Comparison of ENCODE assay signal across 9 mouse cellular contexts in the genomic region with DNA sequence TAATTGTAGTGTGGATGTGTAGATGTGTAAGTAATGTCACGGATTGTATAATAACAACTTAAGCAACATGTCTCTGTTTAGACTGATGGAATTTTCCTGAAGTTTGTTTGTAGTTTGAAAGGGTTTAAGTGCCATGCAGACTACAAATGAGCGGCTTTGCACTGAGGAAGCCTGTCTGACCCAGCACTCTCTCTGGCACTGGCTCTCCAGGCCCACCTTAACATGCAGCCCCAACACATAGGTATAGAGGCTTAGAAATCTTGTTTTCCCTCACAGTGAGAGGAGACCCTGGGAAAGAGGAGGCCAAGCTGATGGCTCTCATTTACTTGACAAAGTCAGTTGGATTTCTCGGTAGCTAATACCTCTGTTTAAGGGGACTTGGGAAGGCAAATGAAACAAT. TPM values are rescaled to one million over a fixed set of nuclear protein-coding genes. Genes with fewer than 3 reads are reported as not detected.
DNase-seq lines count a peak whose midpoint lies in the region; ATAC-seq and TF ChIP-seq lines count a peak whose summit lies in the region.
"Had no signal": no experiment of that assay in that cellular context is flagged by ENCODE, and none has a peak within 500 bp of the region (broad histone marks: within the 10 kb centered on the region; RNA-seq: fewer than 3 reads in every experiment).

No protein-coding gene starts in this region.

- no peak overlapping the region for H3K4me3 ChIP-seq in liver, postnatal 0 days (ENCODE audit: low read depth, low read length)
- no peak overlapping the region for H3K4me3 ChIP-seq in liver, embryonic 12.5 days
- peak overlapping the region; percentile 70 for H3K4me3 ChIP-seq in forebrain, embryonic 15.5 days
- peak overlapping the region; percentile 55; the same call in 1 of the 2 replicates for H3K4me3 ChIP-seq in intestine, embryonic 16.5 days (ENCODE audit: low read length)
- no peak overlapping the region for H3K4me3 ChIP-seq in olfactory bulb, adult 2 months (ENCODE audit: insufficient read depth, low read depth, low read length)

- no peaks in the 10 kb centered on the region for H3K36me3 ChIP-seq in liver, postnatal 0 days (replicated peaks; ENCODE audit: insufficient read depth, low read length)
- no peaks in the 10 kb centered on the region for H3K36me3 ChIP-seq in liver, embryonic 12.5 days
- H3K36me3 ChIP-seq in forebrain, embryonic 15.5 days: no peaks in the 10 kb centered on the region
- no peaks in the 10 kb centered on the region for H3K36me3 ChIP-seq in intestine, embryonic 16.5 days (ENCODE audit: control insufficient read depth, insufficient read depth, low read length)

- no peaks in the 10 kb centered on the region for H3K9me3 ChIP-seq in liver, postnatal 0 days (ENCODE audit: low read length)
- no peaks in the 10 kb centered on the region for H3K9me3 ChIP-seq in liver, embryonic 12.5 days (replicated peaks)
- no peaks in the 10 kb centered on the region for H3K9me3 ChIP-seq in forebrain, embryonic 15.5 days
- no peaks in the 10 kb centered on the region for H3K9me3 ChIP-seq in intestine, embryonic 16.5 days (ENCODE audit: control insufficient read depth, low read length)

- H3K9ac ChIP-seq in liver, postnatal 0 days (replicated peaks): no peak overlapping the region
- no peak overlapping the region for H3K9ac ChIP-seq in liver, embryonic 12.5 days
- H3K9ac ChIP-seq in forebrain, embryonic 15.5 days (replicated peaks): peak overlapping the region; percentile 61
- H3K9ac ChIP-seq in intestine, embryonic 16.5 days (ENCODE audit: low read depth, low read length): no peak overlapping the region

- no peak for TF ChIP-seq CTCF in liver, postnatal 0 days (IDR thresholded peaks at IDR 0.05; ENCODE audit: low read depth)
- TF ChIP-seq CTCF in olfactory bulb, adult 2 months (IDR thresholded peaks at IDR 0.05; ENCODE audit: insufficient read depth, low read depth, low read length): no peak

- 57% methylated on average over 3 of the region's 3 CpGs for WGBS in liver, postnatal 0 days (ENCODE audit: insufficient replicate concordance)
- WGBS in liver, embryonic 12.5 days (ENCODE audit: insufficient replicate concordance): 26% methylated on average over 3 of the region's 3 CpGs
- WGBS in forebrain, embryonic 15.5 days: 14% methylated on average over 3 of the region's 3 CpGs
- WGBS in intestine, embryonic 16.5 days: 49% methylated on average over 3 of the region's 3 CpGs
- 69% methylated on average over 3 of the region's 3 CpGs for WGBS in olfactory bulb, adult 2 months

- no peak for DNase-seq in liver, postnatal 0 days
- DNase-seq in urinary bladder, postnatal 14 days (ENCODE audit: low spot score): no peak
- DNase-seq in retina, postnatal 1 day: no peak
- no peak for DNase-seq in spleen, postnatal 4 days (ENCODE audit: low spot score in 2 of 2)
- DNase-seq: layer of hippocampus, postnatal 36 days had no signal

- TF ChIP-seq EP300 in liver, postnatal 0 days (IDR thresholded peaks at IDR 0.05; ENCODE audit: low read depth): no peak

- no peak overlapping the region for H3K27ac ChIP-seq in liver, postnatal 0 days (ENCODE audit: low read depth)
- H3K27ac ChIP-seq in liver, embryonic 12.5 days: no peak overlapping the region
- H3K27ac ChIP-seq in forebrain, embryonic 15.5 days (replicated peaks): peak overlapping the region; percentile 90
- no peak overlapping the region for H3K27ac ChIP-seq in intestine, embryonic 16.5 days (ENCODE audit: low read length)
- peak overlapping the region; percentile 42; the same call in 1 of the 2 replicates for H3K27ac ChIP-seq in olfactory bulb, adult 2 months (ENCODE audit: insufficient read depth, low read depth, low read length)

- ATAC-seq in liver, postnatal 0 days: no peak
- no peak for ATAC-seq in liver, embryonic 12.5 days
- ATAC-seq in forebrain, embryonic 15.5 days (replicated peaks): no peak; the same call in 1 of the 2 replicates
- ATAC-seq in intestine, embryonic 16.5 days: no peak

- H3K4me2 ChIP-seq in liver, postnatal 0 days (ENCODE audit: low read depth, low read length): peak overlapping the region; percentile 75; the same call in 1 of the 2 replicates
- H3K4me2 ChIP-seq in liver, embryonic 12.5 days: no peak overlapping the region
- H3K4me2 ChIP-seq in forebrain, embryonic 15.5 days (replicated peaks): peak overlapping the region; percentile 87
- H3K4me2 ChIP-seq in intestine, embryonic 16.5 days (ENCODE audit: low read depth, low read length): peak overlapping the region; percentile 74

- H3K27me3 ChIP-seq in liver, postnatal 0 days (ENCODE audit: insufficient read depth, low read length): peaks cover 14% of the 10 kb centered on the region; the same call in 1 of the 2 replicates
- peaks cover 64% of the 10 kb centered on the region for H3K27me3 ChIP-seq in liver, embryonic 12.5 days (replicated peaks)
- H3K27me3 ChIP-seq in forebrain, embryonic 15.5 days: no peaks in the 10 kb centered on the region; the same call in 1 of the 2 replicates
- peaks cover 7% of the 10 kb centered on the region; the same call in 1 of the 2 replicates for H3K27me3 ChIP-seq in intestine, embryonic 16.5 days (replicated peaks; ENCODE audit: control insufficient read depth, insufficient read depth, low read length)

- peaks cover 13% of the 10 kb centered on the region for H3K4me1 ChIP-seq in liver, postnatal 0 days (ENCODE audit: insufficient read depth)
- H3K4me1 ChIP-seq in liver, embryonic 12.5 days: 0 out of 2 replicates have a peak, but pooled peaks cover 3% of the 10 kb centered on the region
- peaks cover 29% of the 10 kb centered on the region for H3K4me1 ChIP-seq in forebrain, embryonic 15.5 days
- peaks cover 8% of the 10 kb centered on the region; the same call in 1 of the 2 replicates for H3K4me1 ChIP-seq in intestine, embryonic 16.5 days (ENCODE audit: control insufficient read depth, insufficient read depth, low read length)
- H3K4me1 ChIP-seq in olfactory bulb, adult 2 months (ENCODE audit: control insufficient read depth, insufficient read depth, low read length): peaks cover 3% of the 10 kb centered on the region; the same call in 1 of the 2 replicates

- TF ChIP-seq POLR2A in olfactory bulb, adult 2 months (IDR thresholded peaks at IDR 0.05; ENCODE audit: insufficient read depth, low read depth, low read length): no peak

RNA-seq across cellular contexts. Expression of gene Nfia, which starts 13.9 kb away (rescaled TPM):
- 9.9 TPM in 2 replicates for polyA plus RNA-seq in liver, postnatal 0 days (2015; fragmentation: Nextera tagmentation; extraction: Ambion mirVana)
- 3.8 and 4.5 TPM in 2 replicates for polyA plus RNA-seq in liver, embryonic 12.5 days (2016; fragmentation: Nextera tagmentation; extraction: Ambion mirVana)
- polyA plus RNA-seq in forebrain, embryonic 15.5 days (2015; fragmentation: Nextera tagmentation; extraction: Ambion mirVana): 98.3 and 101 TPM in 2 replicates
- 23.7 and 24.0 TPM in 2 replicates for polyA plus RNA-seq in intestine, embryonic 16.5 days (2015; fragmentation: Nextera tagmentation; extraction: Ambion mirVana)
- polyA plus RNA-seq in olfactory bulb, adult 2 months (2012; ENCODE audit: insufficient read depth, insufficient read length, low replicate concordance, missing spikeins): not detected in 2 replicates

RNA-seq across cellular contexts. Expression of gene E130114P18Rik, which starts 19.2 kb away (rescaled TPM):
- not detected in 2 replicates for polyA plus RNA-seq in liver, postnatal 0 days (2015; fragmentation: Nextera tagmentation; extraction: Ambion mirVana)
- 0.23 TPM in 1 of 2 replicates, not detected in the other for polyA plus RNA-seq in liver, embryonic 12.5 days (2016; fragmentation: Nextera tagmentation; extraction: Ambion mirVana)
- 39.8 and 45.7 TPM in 2 replicates for polyA plus RNA-seq in forebrain, embryonic 15.5 days (2015; fragmentation: Nextera tagmentation; extraction: Ambion mirVana)
- polyA plus RNA-seq in intestine, embryonic 16.5 days (2015; fragmentation: Nextera tagmentation; extraction: Ambion mirVana): 2.5 and 2.6 TPM in 2 replicates
- polyA plus RNA-seq in olfactory bulb, adult 2 months (2012; ENCODE audit: insufficient read depth, insufficient read length, low replicate concordance, missing spikeins): not detected in 2 replicates

Comparison
In these comparisons a context has a peak if more than half of its experiments do, and no peak if none do; other contexts are left out.
1. H3K27ac ChIP-seq: peak in forebrain, embryonic 15.5 days (single experiment) and olfactory bulb, adult 2 months (single experiment); none in liver, postnatal 0 days (single experiment), liver, embryonic 12.5 days (single experiment) and intestine, embryonic 16.5 days (single experiment).
2. H3K4me3 ChIP-seq: peak in forebrain, embryonic 15.5 days (single experiment) and intestine, embryonic 16.5 days (single experiment); none in liver, postnatal 0 days (single experiment), liver, embryonic 12.5 days (single experiment) and olfactory bulb, adult 2 months (single experiment).
3. RNA of gene E130114P18Rik, which starts 19.2 kb away (polyA plus RNA-seq): 39.8 to 45.7 TPM in forebrain, embryonic 15.5 days; 2.5 to 2.6 TPM in intestine, embryonic 16.5 days, 0.23 TPM in liver, embryonic 12.5 days, not detected in liver, postnatal 0 days and not detected in olfactory bulb, adult 2 months; every median in the first group is over 10 times any median in the second.